Mouse (Mus musculus) T-helper 17 cell (primary cell): Measurements from ENCODE around the gene Letmd1.
"Not testable (repeated sequence)": the region's sequence is repeated elsewhere in the genome, so short reads cannot be mapped to it uniquely, and the experiment has no call there.

Experiments
- in situ Hi-C, 2 experiments: fragments of 300-600 bp; cut with MboI, MseI; formaldehyde crosslinking; loops; 1 replicate in 1 of 2; 2 replicates in 1 of 2; pipeline ENCODE4 v1.15.1; 2025; ENCODE audit warnings: high pct_unique_total_duplicates in 2 of 2

Gene Letmd1

DNA sequence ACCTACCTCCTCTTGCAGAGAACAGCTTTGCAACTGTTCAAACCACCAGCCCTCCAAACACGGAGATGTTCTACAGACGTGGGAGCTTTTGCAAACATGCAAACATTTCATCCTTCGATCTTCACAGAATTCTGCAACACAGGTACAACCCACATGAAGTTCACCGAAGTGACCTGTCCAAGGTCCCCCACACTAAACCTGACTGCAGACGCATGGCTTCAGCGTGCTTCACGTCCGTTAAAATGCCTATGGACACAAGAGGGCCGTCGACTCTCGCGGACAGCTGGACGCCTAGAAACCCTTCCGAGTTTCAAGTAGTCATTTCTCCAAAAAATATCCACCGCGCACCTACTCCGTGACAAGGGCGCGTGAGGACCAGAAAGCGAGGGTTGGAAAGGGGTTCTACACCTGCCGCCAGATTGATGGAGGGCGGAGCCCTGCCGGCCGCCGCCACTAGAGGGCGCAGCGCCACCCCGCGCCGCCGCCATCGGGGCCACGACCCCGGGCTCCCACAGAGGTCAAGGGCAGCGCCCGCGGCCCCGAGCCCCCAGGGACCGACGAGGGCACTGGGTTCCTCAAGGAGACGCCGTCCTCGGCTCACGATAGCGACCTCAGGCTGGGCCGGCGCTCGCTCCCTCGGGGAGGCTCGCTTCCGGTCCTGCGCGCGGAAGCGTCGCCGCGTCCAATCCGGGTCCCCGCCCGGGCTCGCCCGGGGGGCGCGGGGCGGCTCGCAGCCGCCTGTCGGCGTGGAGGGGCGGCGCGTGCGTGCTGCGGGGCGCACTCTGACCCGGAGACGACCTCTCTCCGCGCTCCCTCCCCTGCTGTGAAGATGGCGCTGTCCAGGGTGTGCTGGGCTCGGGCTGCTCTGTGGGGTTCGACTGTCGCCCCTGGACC lies at the start of gene Letmd1:
TSS of gene Letmd1 (plus strand) at position 729 of the 894 bp plus-strand sequence.
- in situ Hi-C loops = no loop called here

DNA sequence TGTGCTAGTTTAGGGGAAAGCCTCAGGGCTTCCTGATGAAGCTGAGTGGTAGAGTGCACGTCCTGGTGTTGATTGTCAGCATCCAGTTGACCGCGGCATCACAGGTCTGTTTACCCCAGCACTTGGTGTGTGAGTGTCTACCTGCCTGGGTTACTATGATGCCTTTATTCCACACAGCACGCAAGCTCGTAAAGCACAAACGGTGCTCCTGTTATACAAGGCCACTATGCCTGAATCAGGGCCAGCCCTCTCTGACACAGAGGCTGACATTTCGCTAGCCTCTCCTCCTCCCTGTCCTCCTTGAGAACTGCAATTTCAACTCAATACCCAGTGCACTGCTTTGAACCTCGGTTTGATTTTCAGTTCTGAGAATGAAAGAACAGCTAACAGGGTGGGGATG lies 49.5 kb upstream of the Letmd1 start:
- in situ Hi-C loops = no loop called here

DNA sequence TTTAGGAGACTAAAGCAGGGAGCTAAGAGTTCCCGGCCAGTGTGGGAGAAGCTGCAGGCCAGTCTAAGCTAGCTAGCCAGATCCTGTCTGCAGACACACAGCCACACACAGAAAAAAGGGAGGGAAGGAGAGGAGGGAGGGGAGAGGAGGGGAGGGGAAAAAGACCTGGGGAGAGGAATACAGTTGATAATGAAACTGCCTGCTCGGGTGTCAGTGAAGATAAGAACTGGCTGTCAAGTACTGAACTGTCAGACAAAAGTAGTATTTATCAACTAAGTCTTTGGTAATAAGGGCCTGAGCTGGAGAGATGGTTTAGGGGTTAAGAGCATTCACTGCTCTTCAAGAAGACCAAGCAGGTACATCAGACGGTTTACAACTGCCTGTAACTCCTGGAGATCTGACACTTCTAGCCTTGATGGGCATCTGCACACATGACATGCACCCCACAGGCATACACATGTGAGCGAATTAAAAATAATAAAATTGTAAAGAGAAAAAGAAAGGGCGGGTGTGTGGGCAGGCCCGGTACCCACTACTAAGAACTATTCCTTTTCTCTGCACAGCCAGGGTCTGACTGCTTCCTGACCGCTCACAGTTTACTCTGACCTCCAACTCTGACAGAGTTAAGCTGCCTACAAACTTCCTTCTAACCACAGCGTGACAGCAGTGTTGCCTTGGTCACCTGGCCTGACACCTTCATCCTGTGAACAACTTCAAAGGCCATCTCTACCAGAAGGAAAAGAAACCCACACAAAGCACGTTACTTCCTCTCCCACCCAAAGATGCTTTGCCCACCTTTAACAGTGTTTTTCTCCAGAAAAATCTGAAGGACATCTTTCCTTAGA lies 48.7 kb upstream of the Letmd1 start:
- in situ Hi-C loops = no loop called here

DNA sequence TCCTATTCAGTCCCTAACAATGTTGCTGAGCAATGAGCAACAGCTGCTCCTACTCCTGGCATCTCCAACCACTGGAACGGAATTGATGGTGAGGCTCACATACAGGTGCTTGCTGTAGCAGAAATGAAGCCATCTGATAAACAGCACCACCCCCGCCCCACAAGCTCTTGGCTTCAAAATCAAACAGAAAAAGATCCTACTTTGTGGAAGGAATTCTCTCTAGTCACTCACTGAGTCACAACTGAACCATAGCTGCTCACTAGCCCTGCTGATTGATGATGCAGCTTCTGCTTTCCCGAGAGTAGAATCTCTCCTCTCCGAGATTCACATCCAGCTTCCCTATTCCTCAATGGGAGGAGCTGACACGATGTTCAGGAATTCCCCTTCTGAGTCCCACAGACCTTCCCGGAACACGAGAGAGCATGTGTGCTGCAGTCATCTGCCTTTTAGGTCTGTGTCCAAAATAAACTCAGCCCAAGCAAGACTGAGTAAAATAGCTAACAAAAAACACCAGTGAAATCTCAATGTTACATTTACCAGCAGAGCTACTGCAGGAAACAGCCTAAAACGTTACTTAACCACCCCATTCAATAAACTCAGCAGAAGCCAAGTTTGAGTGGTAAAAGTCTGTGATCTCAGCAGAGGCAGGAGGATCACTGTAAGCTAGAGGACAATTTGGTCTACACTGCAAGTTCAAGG lies 47.6 kb upstream of the Letmd1 start:
- in situ Hi-C loops = no loop called here

DNA sequence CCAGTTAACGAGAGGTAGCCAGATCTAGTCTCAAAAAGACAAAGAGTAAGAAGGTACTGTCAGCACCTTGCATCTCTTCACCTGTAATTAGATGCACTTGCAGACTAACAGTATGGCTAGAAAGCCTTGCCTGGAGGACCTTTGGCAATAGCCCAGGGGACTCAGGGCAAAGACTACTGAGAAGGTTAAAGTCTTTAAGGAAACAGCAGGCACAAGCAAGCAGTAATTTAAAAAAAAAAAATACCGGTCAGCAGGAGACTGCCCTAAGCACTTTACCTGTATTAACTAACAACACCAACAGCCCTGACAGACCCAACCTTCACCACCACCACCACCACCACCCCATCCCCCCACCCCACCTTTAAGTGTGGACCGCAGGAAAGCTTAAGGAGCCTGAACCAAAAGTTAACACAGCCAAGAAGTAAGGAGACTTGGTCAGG lies 47.0 kb upstream of the Letmd1 start, which contains the start of gene Gm5475:
TSS of gene Gm5475 (plus strand) at position 390 of the 440 bp plus-strand sequence.
- in situ Hi-C loops = not testable (repeated sequence)

DNA sequence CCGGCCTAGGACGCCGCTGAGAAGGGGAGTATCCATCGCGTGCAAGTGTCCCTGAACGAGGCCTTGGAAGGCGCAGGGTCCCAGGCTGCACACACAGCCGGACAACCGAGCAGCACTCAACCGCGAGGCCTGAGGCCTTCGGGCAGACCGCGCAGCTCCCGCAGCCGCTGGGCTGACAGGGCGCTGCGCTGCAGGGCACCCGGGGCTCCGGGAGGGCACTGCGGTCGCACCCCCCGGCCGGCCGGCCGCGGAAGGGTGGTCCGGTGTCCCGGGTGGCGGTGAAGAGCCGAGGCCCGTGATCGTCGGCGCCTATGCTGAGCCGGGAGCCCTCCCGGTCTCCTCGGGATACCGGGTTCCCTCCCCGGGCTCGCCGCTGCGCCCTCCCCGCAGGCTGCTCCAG lies 46.3 kb upstream of the Letmd1 start:
- in situ Hi-C loops = no loop called here

DNA sequence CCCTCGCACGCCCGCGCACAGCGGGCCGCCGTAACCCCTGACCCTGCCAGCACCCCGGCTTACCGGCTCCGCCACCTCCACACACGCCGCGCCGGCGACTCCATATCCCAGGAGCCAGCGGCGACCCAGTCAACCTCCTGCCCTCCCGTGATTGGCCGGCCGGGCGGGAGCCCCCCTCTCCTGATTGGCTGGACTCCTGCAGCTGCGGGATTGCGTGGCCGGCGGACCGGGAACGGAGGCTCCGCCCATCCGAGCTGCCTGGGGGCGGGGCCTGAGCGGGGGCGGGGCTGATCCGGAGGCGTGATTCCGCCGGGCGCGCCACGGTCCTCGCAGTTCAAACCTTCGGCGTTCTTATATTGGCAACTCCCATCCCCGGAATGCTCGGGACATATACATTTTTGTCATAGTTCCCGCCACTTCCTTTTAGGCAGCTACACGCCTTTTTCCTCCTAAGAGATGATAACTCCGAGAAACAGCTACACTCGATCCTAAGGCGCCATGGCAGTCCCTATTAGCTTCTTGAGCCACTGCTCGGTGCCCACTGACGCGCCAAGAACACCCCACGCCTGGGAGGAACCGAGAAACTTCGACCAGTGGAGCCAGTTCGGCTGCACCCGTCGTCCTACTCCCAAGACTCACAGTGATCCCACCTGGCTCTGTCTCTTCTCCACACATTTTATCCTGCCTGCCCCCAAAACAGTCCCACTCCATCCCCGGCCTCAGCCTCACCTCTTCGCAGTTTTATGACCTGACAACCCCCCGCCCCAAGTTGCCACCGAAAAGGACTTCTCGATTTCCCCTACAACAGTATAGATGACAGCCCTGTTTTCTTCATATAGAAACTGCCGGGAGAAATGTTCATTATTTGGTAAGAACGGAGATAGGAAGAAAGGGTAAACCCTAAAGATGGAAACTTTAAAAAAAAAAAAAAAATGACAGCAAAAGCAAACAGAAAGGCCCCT lies 45.6 kb upstream of the Letmd1 start:
- in situ Hi-C loops = no loop called here

DNA sequence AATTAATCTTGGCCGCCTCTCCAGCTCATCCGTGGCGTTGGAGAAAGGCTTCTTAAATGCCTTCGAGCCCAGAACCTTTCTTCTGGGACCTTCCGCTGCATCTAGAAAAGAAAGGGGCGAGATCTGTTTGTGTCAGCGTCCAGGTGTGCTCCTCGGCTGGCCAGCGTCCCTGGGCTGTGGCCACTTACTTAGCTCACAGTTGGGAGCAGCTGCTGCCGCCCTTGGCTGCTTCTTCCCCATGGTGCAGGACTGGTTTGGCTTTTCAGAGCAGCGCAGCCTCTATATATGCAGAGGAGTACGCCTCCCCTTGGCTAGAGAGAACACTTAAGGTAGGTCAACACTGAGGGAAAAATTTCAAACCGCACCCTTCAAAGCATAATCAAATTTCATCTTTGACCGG lies 44.9 kb upstream of the Letmd1 start:
- in situ Hi-C loops = no loop called here

DNA sequence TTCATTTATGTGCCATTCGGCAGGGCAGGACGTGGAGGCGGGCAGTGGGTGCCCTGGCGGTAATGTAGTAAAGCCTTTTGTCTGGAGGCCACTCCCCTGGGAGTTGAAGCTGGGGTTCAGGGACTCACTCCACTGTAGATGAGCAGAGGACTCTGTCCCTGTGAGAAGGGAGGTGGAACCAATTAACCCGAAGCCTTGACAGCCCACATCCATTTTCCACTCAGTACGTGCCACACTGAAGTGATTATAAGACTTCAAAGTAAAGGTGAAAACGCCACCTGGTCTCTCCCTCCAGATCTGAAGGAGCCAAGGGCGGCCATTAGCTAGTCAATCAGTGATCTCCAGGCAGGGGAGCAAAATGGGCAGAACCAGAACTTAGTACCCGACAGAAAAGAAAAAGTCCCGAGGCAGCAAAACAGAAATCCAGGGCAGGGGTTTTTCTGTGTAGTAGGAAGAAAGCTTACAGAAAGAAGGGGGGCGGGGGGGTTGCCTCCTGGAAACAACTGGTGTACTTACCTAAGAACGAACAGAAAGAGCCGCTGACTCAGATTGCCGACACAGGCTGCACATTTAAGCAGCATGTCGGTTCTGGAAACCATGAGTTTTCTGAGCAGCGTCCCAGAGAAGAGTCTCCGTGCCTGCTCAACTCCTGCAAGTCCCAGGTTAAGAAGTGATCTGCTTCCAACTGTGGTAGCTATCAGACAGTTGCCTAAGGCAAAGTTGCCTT lies 44.3 kb upstream of the Letmd1 start, which contains the start of gene Slc11a2:
TSS of gene Slc11a2 (minus strand) at position 677 of the 727 bp plus-strand sequence.
- in situ Hi-C loops = no loop called here

DNA sequence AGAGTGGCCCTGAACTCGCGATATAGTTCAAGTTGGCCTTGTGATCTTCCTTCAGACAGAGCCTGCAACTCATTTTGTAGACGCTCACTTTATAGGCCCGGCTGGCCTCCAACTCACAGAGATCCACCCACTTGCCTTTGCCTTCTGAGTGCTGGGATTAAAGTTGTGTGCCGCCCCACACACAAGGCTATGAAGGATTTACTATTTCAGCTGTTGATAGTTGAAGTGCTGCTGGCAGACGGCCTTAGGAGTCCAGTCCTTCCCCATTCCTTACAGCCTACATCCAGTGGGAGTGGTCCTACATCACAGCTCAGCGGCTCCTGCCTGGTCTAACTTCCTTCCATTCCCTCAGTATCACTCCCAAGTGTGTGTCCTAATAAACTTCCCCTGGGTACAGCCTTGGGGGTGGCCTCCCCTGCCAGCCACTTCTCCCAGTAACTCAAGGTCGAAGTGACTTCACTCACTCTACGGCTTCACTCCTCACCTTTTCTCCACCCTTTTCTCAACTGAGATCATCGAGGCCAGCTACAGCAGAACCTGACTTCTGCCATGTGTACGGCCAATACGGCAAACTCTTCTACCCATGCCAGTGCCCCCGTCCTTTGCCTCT lies 40.4 kb upstream of the Letmd1 start:
- in situ Hi-C loops = no loop called here

DNA sequence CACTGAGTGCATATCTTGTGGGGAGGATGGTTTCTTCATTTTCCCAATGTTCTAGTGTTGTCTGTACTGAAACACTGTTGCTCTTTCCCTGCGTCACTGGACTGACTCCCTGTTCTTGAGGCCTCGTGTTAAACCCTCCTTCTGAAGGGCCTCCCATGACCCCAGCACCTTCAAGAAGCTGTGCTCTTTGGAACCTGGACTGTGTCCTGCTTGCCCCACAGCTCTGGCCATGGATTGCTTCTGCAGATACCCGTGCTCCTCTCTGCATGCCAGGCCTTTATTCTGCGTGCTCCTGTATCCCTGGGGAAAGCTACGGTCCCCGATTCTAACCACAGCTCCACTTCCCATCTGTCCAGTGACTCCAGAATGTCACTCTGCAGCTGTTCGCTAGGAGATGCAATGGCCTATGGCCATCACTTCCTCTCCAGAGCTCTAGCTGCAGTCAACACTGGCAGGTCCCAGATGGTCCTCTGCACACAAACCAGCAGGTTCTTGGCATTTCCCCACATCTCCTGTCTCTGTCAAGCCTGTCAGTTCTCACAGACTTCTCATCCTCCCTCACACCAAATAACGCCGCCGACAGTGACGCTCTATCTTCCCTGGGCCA lies 38.8 kb upstream of the Letmd1 start:
- in situ Hi-C loops = loop anchor here in 1 of 2 experiments (10.0 kb wide), 1 partner anchor 1885 kb away; no protein-coding TSS in a partner anchor

DNA sequence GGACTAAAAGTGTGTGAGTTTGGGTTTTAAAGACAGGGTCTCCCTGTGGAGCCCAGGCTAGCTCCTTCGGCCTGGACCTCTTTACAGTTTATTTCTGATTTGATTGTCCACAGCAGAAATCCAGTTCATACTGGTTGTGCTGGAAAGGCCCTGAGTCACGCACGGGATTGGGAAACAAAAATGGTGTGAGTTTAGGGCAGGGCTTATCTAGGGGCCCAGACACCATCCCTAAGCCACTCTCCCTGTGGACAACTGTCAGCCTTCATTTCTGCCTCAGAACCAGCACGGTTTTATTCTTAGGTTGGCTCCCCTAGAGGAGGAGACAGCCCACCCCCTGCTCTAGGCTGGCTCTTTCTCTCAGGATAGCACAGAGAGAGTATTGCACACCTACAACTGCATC lies 35.6 kb upstream of the Letmd1 start:
- in situ Hi-C loops = loop anchor here in 1 of 2 experiments (10.0 kb wide), 1 partner anchor 1888 kb away; no protein-coding TSS in a partner anchor

DNA sequence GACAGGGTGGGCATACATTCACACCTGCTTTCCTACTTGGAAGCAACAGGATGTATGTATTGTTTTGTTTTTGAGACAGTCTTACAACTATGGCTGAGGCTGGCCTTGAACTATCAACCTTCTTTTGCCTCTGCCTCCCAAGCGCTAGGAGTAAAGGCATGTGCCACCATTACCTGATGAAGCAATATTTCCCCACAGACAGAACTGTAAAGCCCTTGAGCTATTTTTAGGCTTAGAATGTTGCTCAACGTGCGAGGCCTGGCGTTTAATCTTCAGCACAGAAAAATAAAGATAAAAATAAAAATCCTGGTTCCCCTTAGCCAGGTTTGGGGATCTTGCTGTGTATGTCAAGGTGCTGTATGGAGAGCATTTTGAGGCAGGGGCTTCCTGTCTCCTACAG lies 32.7 kb upstream of the Letmd1 start:
- in situ Hi-C loops = loop anchor here in 1 of 2 experiments (10.0 kb wide), 1 partner anchor 1891 kb away; no protein-coding TSS in a partner anchor

DNA sequence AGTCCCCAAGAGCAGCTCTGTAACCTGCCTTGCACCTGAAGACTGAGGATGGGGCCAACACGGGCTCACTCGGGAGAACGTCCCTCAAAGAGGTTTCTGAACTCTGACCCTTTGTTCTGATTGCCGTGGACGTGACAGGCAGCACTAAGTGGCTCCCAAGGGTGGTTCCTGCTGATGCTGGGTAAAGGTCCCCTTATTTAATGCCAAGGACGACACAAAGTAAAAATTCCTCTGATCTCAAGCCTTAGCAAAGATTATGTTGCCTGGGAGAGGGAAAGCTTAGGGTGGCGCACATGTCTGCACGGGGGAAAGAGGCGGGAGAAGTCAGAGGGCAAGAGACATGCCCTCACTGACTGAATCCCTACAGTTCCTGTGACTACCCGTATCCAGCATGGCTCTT lies 32.3 kb upstream of the Letmd1 start:
- in situ Hi-C loops = loop anchor here in 1 of 2 experiments (10.0 kb wide), 1 partner anchor 1892 kb away; no protein-coding TSS in a partner anchor

DNA sequence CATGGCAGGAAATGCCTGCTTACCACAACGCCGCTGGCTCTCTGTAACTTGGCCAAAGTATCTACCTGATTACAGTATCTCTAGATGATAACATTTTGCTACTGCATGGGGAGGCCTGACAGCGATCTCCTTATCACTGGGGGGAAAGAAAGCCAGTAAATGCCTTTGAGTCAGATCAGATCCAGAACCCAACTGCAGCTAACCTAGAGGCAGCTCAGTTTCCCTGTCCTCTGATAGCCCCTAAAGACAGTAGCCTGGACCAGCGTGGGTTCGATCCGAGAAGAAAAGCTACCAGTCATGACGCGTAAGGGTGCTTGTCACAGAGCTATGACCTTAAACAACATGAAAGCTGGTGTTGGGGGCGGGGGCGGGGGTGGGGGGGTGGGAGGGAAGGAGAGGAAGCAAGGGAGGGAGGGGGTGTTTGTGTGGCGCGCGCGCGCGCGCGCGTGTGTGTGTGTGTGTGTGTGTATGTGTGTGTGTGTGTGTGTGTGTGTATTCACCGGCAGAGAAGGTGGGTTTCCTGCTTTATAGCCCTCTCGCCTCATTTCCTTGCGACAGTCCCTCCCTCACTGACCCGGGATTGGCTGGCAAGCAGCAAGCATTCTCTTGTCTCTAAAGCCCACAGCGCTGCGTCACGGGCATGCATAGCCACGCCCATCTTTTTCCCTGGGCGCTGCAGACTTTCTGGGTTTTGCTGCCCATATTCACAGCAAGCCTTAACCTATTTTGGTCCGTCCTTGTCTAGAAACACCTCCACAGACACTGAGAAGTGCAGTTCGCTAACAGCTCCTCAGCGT lies 25.5 kb upstream of the Letmd1 start:
- in situ Hi-C loops = loop anchor here in 1 of 2 experiments (5.0 kb wide), 1 partner anchor 116 kb away; no protein-coding TSS in a partner anchor

DNA sequence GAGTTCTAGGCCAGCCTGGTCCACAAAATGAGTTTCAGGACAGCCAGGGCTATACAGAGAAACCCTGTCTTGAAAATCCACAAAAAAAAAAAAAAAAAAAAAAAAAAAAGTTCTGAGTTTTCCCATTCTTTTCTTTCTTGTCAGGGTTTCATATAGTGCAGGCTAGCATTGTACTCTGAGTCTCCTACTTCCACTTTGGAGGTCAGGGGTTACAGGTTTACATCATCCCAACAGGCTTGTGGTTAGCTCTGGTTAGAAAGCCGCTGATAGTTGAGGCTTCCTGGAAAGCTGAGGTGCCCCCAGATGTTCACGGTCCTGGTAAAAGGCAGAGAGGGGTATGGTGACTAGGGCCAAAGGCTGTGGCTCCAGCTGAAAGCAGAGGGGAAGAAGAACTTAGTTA lies 21.9 kb upstream of the Letmd1 start:
- in situ Hi-C loops = no loop called here

DNA sequence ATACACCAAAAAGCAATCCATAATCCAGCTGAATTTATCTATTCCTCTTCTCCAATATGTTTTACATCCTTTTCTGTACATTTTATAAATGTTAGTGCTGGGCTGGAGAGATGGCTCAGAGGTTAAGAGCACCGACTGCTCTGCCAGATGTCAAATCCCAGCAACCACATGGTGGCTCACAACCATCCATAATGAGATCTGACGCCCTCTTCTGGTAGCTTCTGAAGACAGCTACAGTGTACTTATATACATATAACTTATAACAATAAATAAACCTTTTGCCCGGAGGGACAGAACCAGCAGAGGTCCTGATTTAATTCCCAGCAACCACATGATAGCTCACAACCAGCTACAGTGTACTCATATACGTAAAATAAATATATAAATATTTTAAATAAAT lies 20.3 kb upstream of the Letmd1 start:
- in situ Hi-C loops = no loop called here

DNA sequence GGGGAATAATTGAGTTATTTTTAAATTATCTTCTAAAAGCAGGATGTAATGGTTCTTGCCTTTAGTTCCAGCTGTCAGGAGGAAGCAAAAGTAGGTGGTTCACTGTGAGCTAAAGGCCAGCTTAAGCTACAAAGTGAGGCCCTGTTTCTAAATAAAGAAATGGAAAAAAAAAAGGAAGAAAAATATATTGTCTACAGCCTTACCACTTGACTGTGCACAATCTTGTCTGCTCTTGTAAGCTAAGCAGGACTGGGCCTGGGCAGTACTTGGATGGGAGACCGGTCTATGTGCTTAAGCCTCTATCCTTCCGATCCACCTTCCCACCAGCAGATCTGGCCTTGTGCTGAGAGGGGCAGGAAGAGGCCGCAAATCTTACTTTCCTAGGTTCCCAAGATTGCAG lies 19.3 kb upstream of the Letmd1 start:
- in situ Hi-C loops = no loop called here
